Mouse (Mus musculus) heart, embryonic 13.5 days (tissue): ENCODE data around the gene Rabep1. TPM values are rescaled to one million over a fixed set of nuclear protein-coding genes. Genes with fewer than 3 reads are reported as not detected.

Source experiments
- ATAC-seq: fragments of 200-750 bp; cut with Nextera tagmentation; 2 replicates; pipeline ENCODE4 v1.8.0; 2017; ENCODE audit warnings: moderate TSS enrichment; ENCODE audit not compliant: insufficient number of reproducible peaks, low FRiP score, low TSS enrichment; ENCODE audit errors: extremely low read depth
- H3K27ac ChIP-seq: fragments of 300-500 bp; sonication (generic); replicated peaks from 2 replicates; pipeline ENCODE4 v1.5.1; 2015; ENCODE audit warnings: moderate library complexity, mild to moderate bottlenecking, inconsistent platforms
- H3K27me3 ChIP-seq: fragments of 300-500 bp; sonication (generic); replicated peaks from 2 replicates; pipeline ENCODE4 v1.6.1; 2015; ENCODE audit warnings: mild to moderate bottlenecking, inconsistent platforms
- H3K36me3 ChIP-seq: fragments of 300-500 bp; sonication (generic); 2 replicates; pipeline ENCODE4 v1.6.1; 2015; ENCODE audit warnings: mild to moderate bottlenecking, inconsistent platforms
- H3K4me1 ChIP-seq: fragments of 300-500 bp; sonication (generic); 2 replicates; pipeline ENCODE4 v1.6.1; 2015; ENCODE audit warnings: inconsistent platforms
- H3K4me2 ChIP-seq: fragments of 300-500 bp; sonication (generic); 2 replicates; pipeline ENCODE4 v1.6.1; 2015; ENCODE audit warnings: inconsistent platforms, mild to moderate bottlenecking, moderate library complexity
- H3K4me3 ChIP-seq: fragments of 300-500 bp; sonication (generic); 2 replicates; pipeline ENCODE4 v1.5.1; 2015; ENCODE audit warnings: moderate library complexity, mild to moderate bottlenecking, inconsistent platforms
- H3K9ac ChIP-seq: fragments of 300-500 bp; sonication (generic); 2 replicates; pipeline ENCODE4 v1.6.1; 2015; ENCODE audit warnings: inconsistent platforms, mild to moderate bottlenecking, moderate library complexity
- H3K9me3 ChIP-seq: fragments of 300-500 bp; sonication (generic); 2 replicates; pipeline ENCODE4 v1.6.1; 2016; ENCODE audit warnings: inconsistent platforms
- WGBS: fragments of 180-500 bp; shearing (Covaris S2); methylation state at CpG from one replicate; pipeline ENCODE4 v1.1.7; 2015; ENCODE audit warnings: mixed read lengths; 5-methylcytosine and 5-hydroxymethylcytosine counted together
- polyA plus RNA-seq: library from polyadenylated mRNA; unstranded; fragments of >200 nt; fragmentation: Nextera tagmentation; extraction: Ambion mirVana; gene quantifications from 2 replicates; pipeline ENCODE4 v1.2.1, GENCODE M21; 2015

Gene Rabep1
- polyA plus RNA-seq = 28.3 and 31.8 TPM in 2 replicates

DNA sequence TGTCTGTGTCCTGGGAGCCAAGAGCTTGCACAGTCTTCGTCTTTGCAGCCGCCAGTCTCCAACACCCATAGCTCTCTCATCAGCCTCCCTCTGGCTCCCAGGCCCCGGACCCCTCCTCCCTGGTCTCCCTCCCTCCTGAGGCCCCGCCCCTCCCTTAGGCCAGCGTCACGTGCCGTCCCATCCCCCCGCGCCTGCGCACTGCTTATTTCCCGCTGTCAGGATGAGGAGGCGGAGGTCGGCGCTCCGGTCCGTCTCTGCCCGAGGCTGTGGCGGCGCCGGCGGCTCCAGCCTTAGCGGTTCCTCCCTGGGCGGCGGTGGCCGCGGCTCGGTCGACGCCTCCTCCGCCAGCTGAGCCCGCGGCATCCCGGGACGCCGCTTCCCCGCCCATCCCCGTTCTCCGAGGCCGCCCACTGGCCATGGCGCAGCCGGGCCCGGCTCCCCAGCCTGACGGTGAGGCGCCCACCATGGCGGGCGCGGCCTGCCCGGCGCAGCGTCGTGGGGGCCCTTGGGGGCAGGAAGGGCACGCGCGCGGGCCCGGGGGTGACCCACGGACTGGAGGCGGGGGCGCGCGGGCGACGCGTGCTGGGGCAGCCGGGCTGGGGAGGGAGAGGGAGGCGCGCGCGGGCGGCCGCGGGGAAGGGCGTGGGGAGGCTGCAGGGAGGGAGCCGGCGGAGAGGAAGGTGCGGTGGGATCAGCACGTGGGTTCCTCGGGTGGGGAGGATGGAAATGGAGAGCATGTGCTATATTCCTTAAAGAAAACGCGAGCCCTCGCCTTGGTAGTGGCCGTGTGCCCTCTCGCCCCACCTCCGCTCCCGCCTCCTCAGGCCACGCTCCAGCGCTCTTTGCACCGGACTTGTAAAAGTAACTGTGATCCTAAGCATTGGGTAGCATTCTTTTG, at the start of gene Rabep1:
TSS of gene Rabep1 (plus strand) at position 220 of the 898 bp plus-strand sequence.
- H3K36me3 ChIP-seq = no peaks in the 10 kb centered on the region
- peak; percentile 93 for ATAC-seq
- WGBS = under 1% methylated on average over 82 of the region's 88 CpGs
- no peaks in the 10 kb centered on the region for H3K27me3 ChIP-seq
- peak within 1 kb of the TSS; percentile 96 for H3K4me2 ChIP-seq
- peak within 1 kb of the TSS; percentile 98 for H3K9ac ChIP-seq
- H3K27ac ChIP-seq = peak within 1 kb of the TSS; percentile 91
- H3K9me3 ChIP-seq = no peaks in the 10 kb centered on the region
- peaks cover 27% of the 10 kb centered on the region for H3K4me1 ChIP-seq
- H3K4me3 ChIP-seq = peak within 1 kb of the TSS; percentile 94

DNA sequence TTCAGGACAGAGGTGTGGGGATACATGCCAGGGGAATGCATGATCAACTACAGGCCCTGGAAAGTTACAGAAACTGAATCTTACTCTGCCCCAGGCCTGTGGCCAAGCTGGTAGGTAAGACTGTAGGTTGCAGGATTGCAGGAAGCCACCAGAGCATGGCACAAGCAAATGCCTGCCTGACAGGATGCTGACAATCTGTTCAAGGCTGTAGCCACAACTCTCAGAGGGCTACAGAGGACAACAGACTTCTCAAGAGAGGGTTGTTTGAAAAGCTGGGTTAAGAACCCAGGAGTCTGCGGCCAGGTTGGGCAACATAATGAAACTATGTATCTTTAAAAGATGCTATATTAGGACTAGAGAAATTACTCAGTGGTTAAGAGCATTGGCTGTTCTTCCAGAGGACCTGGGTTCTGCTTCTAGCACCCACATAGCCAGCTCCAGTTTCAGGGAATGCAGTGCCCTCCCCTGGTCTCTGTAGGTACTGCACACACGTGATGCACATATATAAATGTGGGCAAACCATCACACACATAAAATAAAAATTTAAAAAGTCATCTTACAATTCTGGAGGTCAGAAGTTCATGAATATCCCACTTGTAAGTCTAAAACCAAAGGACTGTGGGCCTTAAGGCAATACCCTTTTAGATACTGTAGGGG, 42.2 kb upstream of the Rabep1 start:
- H3K9ac ChIP-seq = no peak overlapping the region
- H3K4me3 ChIP-seq = no peak overlapping the region
- no peaks in the 10 kb centered on the region for H3K27me3 ChIP-seq
- H3K4me2 ChIP-seq = no peak overlapping the region
- 85% methylated on average over 2 of the region's 2 CpGs for WGBS
- no peaks in the 10 kb centered on the region for H3K36me3 ChIP-seq
- H3K4me1 ChIP-seq = no peaks in the 10 kb centered on the region
- no peaks in the 10 kb centered on the region for H3K9me3 ChIP-seq
- ATAC-seq = no peak
- no peak overlapping the region for H3K27ac ChIP-seq

DNA sequence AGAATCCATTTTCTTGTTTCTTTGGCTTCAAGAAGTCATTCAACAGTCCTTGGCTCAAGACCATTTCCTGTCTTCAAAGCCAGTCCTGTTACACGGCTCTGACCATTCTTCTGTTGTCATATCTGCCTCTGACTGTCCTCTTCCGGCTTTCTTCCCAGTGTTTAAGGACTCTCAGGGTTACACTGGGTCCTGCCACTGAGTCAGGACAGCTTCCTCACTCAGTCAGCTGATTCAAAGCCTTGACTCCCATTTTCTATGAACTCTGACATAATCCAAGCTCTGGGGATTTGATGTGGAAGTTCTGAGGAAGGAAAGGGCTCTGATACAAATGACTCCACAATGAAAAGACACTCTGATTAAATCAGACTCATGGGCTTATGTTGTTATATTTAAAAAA, 41.7 kb upstream of the Rabep1 start:
- Histone ChIP-seq H3K4me1 (no peaks in the 10 kb centered on the region), H3K36me3 (no peaks in the 10 kb centered on the region), H3K4me3 (no peak overlapping the region), H3K27me3 (no peaks in the 10 kb centered on the region), H3K9ac (no peak overlapping the region), H3K27ac (no peak overlapping the region), H3K4me2 (no peak overlapping the region), H3K9me3 (no peaks in the 10 kb centered on the region)
- ATAC-seq = no peak
- 54% methylated on average over 2 of the region's 2 CpGs for WGBS

DNA sequence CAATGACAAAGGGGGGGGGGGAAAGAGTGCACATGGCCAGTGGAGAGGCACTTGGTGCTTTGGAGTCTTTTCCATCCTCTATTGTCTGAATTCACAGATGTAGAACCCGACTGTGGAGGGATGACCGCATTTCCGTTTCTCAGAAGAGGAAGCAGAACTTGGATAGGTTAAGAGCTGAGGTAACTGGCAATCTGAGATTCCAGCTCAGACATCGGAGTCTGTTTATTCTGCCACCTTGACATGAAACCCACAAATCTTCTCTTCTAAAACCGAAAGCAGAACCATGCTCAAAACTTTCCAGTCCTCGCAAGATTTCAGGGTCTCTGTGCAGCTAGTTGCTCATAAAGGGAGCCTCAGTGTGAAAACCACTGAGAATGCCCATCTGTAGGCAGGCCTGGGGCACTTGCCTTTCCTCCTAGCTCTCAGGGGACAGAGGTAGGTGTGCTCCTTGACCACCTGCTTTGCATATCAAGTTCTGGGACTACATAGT, 40.8 kb upstream of the Rabep1 start:
- WGBS = 59% methylated on average over 6 of the region's 6 CpGs
- Histone ChIP-seq H3K27ac (0 out of 2 replicates have a peak overlapping the region, but pooled peaks have one; percentile 24), H3K4me3 (no peak overlapping the region), H3K4me1 (no peaks in the 10 kb centered on the region), H3K9me3 (no peaks in the 10 kb centered on the region), H3K4me2 (no peak overlapping the region), H3K27me3 (no peaks in the 10 kb centered on the region), H3K36me3 (no peaks in the 10 kb centered on the region), H3K9ac (no peak overlapping the region)
- no peak for ATAC-seq

DNA sequence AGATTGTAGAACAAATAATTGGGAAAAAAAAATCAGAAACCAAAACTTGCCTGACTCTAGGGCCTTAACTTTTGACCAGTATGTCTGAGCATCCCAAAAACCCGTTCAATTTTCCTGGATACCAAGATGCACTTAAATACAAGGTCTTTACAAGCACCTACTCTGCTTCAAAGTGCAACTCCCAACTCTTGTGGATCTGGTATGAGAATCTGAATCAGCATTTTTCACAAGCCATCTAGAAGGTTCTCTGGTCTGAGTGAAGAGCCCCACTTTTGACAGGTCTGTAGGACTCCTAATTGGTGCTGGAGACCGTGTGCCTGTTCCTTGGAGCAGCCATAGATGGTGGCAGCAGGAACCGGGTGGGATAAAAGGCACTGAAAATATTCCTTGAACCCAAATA, 40.2 kb upstream of the Rabep1 start:
- 72% methylated on average over 3 of the region's 3 CpGs for WGBS

DNA sequence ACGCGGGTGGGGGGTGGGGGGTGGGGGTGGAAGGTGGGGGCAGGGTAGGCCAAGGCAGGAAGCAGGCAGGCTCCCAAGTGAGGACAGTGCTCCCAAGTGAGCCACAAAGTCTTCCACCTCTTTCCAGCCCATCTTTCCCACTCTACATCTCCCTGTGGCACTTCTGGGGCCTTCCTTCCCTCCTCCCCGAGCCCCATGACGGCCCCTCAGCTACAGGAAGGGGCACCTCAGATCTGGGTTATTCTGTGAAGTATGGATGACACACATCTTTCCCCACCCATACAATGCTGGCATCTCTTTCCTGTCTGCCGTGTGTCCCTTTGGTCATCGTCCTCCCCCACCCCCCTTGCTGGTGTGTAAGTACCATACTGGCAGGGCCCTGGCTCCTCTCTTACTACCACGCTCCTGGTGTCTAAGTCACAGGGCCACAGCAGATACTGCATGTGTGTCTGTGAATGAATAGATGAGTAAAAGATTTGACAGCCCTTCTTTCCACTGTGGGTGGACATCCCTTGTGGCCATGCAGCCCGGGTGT, 38.9 kb upstream of the Rabep1 start:
- Histone ChIP-seq H3K4me1 (no peaks in the 10 kb centered on the region), H3K4me2 (peak overlapping the region; percentile 27), H3K9ac (no peak overlapping the region), H3K27ac (0 out of 2 replicates have a peak overlapping the region, but pooled peaks have one; percentile 42), H3K27me3 (no peaks in the 10 kb centered on the region), H3K9me3 (no peaks in the 10 kb centered on the region), H3K4me3 (no peak overlapping the region), H3K36me3 (no peaks in the 10 kb centered on the region)
- no peak for ATAC-seq
- 60% methylated on average over 8 of the region's 8 CpGs for WGBS

More for the DNA sequence above, 40.2 kb upstream of the Rabep1 start:
- H3K4me1 ChIP-seq = no peaks in the 10 kb centered on the region
- H3K27ac ChIP-seq = no peak overlapping the region
- H3K4me2 ChIP-seq = no peak overlapping the region
- no peaks in the 10 kb centered on the region for H3K27me3 ChIP-seq
- no peaks in the 10 kb centered on the region for H3K36me3 ChIP-seq
- H3K9me3 ChIP-seq = no peaks in the 10 kb centered on the region
- H3K4me3 ChIP-seq = no peak overlapping the region
- no peak overlapping the region for H3K9ac ChIP-seq
- no peak for ATAC-seq

DNA sequence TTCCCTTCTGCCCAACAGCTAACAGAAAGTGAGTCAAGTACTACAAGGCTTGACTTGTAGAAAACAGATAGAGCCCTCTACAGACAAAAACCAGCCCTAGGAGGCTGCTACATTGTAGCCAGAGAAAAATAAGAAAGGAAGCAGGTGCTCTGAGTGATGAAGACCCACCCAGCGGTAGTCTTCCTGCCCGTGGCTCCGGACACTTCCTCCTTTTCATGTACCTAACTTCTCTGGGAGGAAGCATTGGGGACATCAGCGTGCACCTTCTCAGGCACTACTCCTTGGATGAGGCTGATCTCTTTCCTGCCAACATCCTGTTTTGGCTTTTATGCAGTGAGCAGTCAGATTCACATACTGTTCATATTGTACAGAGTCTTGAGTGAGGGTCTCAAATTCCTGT, 37.9 kb upstream of the Rabep1 start:
- Histone ChIP-seq H3K9ac (no peak overlapping the region), H3K36me3 (no peaks in the 10 kb centered on the region), H3K4me3 (no peak overlapping the region), H3K27me3 (no peaks in the 10 kb centered on the region), H3K27ac (no peak overlapping the region), H3K4me2 (no peak overlapping the region), H3K4me1 (no peaks in the 10 kb centered on the region), H3K9me3 (no peaks in the 10 kb centered on the region)
- ATAC-seq = no peak
- 64% methylated on average over 4 of the region's 4 CpGs for WGBS

DNA sequence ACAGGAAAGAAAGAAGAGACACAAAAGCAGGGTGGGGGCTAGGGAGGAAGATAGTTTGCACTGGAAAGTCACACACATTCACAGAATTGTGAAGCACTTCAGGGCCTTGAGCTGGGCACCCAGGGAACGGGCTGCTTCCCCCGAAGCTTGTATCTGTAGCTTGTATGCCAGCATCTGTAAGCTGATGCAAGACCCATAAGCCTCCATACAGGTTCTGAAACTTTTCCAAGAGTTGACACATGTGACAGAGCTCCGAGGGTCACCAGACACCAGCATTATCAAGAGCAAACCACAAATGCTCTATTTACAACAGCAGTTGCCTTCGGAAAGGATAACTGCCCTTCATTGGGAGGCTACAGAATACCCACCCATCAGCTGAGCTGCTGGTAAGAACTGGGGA, 36.9 kb upstream of the Rabep1 start:
- 65% methylated on average over 4 of the region's 4 CpGs for WGBS
- no peaks in the 10 kb centered on the region for H3K9me3 ChIP-seq
- H3K36me3 ChIP-seq = no peaks in the 10 kb centered on the region
- ATAC-seq = no peak
- H3K27me3 ChIP-seq = no peaks in the 10 kb centered on the region
- H3K4me1 ChIP-seq = no peaks in the 10 kb centered on the region
- H3K4me2 ChIP-seq = no peak overlapping the region
- no peak overlapping the region for H3K4me3 ChIP-seq
- H3K27ac ChIP-seq = no peak overlapping the region
- no peak overlapping the region for H3K9ac ChIP-seq

DNA sequence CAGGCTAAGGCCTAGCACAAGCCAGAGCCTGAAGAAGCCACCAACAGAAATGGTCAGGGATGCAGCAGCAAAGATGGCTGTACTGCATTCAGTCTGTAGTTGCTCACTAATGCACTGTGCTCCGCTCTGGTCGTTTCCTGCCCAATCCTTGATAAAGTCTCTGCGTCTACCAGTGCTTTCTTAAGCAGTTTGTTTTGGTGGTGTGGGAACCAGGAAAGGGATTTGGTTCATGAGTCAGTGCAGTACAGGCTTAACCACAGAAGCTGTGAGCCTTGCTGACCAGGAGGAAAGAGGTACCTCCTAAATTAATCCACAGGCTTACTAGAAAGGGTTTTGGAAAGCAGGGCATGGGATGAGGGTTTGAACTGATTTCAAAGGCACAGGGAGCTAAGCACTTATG, 36.5 kb upstream of the Rabep1 start:
- Histone ChIP-seq H3K4me2 (no peak overlapping the region), H3K4me3 (no peak overlapping the region), H3K27ac (no peak overlapping the region), H3K27me3 (no peaks in the 10 kb centered on the region), H3K36me3 (no peaks in the 10 kb centered on the region), H3K9ac (no peak overlapping the region), H3K9me3 (no peaks in the 10 kb centered on the region), H3K4me1 (no peaks in the 10 kb centered on the region)
- no peak for ATAC-seq
- 57% methylated on average over 3 of the region's 3 CpGs for WGBS

DNA sequence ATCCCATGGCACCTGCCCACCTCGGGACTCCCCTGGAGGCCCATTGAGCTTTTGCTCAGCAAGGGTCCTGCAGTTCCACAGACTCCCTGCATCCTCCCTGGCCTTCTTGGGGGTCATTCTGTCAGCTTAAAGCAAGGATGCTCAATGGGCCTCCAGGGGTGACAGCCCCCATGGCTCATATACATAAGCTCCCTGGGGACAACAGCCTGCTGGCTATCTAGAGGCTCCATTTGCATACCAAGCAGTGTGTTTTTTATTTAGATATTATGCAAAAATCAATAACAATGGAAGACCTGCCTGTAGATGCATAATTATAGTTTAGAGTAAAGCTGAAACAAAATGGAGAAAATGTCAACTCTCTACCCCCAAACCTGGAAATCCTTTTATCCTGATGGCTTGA, 35.6 kb upstream of the Rabep1 start:
- Histone ChIP-seq H3K4me2 (no peak overlapping the region), H3K4me1 (no peaks in the 10 kb centered on the region), H3K36me3 (no peaks in the 10 kb centered on the region), H3K27me3 (no peaks in the 10 kb centered on the region), H3K9me3 (no peaks in the 10 kb centered on the region), H3K9ac (no peak overlapping the region), H3K27ac (no peak overlapping the region), H3K4me3 (no peak overlapping the region)
- 29% methylated on average over 1 of the region's 1 CpGs for WGBS
- ATAC-seq = no peak

DNA sequence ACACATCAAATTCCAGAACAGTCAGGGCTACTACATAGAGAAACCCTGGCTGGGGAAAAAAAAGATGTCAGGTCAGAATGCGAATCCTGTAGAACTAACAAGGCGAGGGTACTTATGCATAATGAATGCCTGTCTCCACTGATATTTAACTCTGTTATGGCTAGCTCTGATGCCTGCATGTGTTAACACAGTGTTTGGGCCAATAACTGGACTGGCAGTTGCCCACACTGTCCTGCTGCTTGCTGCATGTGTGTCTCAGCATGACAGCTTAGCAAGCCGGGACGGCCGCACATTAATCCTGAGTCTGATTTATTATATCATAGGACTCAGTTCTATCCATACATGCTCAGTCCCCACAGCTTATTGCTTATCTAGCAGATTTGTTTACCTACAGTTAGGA, 33.5 kb upstream of the Rabep1 start:
- Histone ChIP-seq H3K36me3 (no peaks in the 10 kb centered on the region), H3K4me2 (no peak overlapping the region), H3K27ac (no peak overlapping the region), H3K4me3 (no peak overlapping the region), H3K9me3 (no peaks in the 10 kb centered on the region), H3K27me3 (no peaks in the 10 kb centered on the region), H3K9ac (no peak overlapping the region), H3K4me1 (no peaks in the 10 kb centered on the region)
- WGBS = 87% methylated on average over 5 of the region's 5 CpGs
- ATAC-seq = no peak
